Mouse (Mus musculus) v-Abl transformed pro-B cells (cell line): ENCODE measurements at regions not wholly inside any gene's neighbourhood (a gene's known extent, or its start where the extent isn't known, plus 50 kb on each side); places are given as distances from the start of the nearest gene placed in this dataset.

Experiments used
- in situ Hi-C, 2 experiments: fragments of 400-800 bp; cut with MboI; formaldehyde crosslinking; loops; one replicate each; pipeline ENCODE4 v1.15.1; 2025; ENCODE audit not compliant: unreplicated experiment in 2 of 2

DNA sequence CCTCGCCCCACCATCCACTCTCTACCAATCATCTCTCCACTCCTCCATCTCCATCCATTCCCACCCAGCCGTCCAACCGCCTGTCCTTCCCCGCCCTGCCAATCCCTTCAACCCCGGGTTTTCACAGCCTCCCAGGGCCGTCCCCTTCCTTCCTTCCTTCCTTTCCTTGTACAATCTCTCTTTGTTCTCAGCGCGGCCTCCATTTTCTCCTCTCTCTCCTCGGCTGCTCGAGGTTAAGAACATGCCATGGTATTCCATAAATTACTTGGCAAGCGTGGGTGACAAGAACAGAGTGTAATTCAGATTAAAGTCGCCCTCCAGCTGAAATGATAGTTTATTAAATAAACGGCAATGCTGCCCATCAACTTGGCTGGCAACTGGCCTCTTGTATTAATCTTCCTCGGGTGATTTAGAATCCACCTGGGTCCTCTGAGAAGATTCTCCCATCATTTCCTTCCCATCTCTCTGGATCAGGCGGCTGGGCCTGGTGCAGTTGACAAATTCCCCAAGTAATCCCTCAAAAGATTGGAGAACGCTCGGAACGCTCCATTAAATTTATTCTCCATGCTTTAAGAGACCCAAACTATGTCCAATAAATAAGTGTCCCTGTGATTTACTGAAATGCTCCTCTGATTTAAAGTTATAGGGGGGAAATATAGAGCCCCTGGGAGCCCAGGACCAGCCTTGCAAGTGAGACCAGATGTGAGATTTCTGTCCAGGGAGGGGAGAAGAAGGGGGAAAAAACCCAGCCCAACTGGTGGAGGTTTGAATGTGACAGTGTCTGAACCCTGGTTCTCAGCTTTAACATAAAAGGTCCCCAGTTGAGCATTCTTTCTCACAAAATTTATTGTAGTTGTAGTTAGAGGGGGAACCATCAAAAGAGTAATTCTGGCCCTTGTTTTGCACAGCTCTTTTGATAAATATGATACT, 125.0 kb upstream of the Zfp703 start:
- in situ Hi-C loops = no loop called here

DNA sequence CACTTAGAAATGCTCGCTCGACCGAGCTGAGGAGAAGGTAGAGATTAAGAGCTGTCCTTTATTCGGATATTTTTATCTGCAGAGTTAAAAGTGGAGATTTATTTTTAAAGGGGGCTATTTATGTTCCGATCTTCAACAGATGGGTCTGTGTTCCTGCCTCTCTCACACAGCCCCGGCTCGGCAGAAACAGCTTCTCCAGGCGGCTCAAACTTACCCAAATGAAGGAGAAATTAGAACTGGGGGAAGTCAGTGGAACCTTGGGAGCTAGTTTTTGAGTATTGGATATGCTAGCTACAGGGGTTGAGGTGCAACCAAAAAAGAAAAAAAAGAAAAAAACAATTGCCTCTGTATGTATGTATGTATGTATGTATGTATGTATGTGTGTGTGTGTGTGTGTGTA, 124.2 kb upstream of the Zfp703 start:
- in situ Hi-C loops = no loop called here

DNA sequence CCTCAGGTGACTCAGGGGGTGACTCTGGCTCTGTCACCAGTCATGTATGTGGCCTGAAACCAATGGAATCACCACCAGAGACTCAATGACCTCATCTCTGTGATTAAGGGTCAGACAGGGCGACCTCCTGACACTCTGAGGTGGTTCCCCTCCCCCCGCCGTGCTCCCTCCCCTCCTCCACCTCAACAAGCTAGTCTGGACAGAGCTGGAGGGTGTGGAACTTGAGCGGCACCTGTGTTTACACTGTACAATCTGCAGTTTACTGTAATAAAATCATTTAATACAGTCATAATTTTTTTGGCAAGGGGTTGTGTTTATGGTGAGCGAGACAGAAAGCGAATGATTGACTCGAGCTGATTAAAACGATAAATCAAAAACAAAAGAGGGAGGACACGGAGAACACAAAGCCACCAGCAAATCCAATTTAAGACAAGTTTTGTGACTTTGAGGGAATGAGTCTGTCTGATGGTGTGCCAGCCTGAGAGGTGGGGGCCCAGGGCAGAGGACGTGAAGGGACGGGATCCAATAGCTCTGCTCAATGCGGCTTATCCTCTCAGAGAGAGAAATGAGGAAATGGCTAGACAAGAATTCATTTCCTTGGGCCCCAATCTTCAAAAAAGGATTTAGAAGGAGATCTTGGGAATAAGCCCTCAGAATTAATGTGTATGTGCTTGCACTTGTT, 122.4 kb upstream of the Zfp703 start:
- in situ Hi-C loops = no loop called here

DNA sequence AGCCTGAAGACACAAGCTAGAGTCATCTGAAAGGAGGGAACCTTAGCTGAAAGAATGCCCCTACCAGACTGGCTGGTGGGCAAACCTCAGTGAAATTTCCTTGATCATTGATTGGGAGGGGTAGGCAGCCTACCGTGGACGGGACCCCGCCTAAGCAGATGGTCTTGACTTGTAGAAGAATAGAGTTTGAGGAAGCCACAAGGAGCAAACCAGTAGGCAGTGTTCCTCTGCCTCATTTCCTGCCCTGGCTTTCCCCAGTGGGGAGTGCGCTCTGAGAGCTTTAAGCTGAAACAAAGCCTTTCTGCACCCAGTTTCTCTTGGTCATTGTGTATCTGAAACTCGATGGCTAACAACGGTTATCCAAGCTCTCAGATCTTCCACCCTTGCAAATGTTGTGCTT, 121.9 kb upstream of the Zfp703 start:
- in situ Hi-C loops = no loop called here

DNA sequence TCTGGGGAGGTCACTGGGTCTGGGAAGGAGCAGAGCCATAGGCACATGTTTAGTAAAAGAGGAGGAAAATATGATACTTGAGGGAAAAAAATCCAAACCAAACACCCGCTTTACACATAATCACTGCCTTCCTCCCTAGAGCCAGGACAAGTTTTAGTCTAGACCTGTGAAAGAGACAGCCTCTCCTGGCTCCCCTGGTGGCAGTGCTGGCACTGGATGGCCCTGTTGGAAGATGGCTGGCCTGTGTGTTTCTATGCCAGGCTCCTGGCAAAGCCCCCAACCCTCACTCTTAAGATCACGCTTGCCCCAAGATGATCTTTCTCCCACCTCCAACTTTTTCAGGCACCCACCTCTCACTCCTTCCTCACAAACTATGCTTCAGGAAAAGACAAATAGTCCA, 112.6 kb upstream of the Zfp703 start:
- in situ Hi-C loops = no loop called here

DNA sequence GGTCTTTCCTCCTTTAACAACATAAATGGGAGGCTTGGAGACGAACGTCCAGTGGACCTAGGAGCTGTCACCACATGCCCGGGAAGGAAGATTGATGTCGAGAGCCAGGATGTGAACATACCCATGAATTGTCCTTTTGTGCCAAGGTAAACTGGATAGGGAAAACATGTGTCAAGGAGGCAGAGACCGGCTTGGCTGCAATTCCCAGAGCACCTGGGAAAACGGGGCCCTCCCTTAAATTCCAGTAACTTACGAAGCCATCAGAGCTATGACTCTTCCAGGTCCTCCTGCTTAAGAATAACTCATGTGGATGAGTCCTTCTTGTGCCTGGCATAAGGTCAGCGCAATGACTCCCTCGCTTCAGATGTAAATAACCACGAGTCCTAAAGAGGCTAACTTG, 112.2 kb upstream of the Zfp703 start:
- in situ Hi-C loops = no loop called here

DNA sequence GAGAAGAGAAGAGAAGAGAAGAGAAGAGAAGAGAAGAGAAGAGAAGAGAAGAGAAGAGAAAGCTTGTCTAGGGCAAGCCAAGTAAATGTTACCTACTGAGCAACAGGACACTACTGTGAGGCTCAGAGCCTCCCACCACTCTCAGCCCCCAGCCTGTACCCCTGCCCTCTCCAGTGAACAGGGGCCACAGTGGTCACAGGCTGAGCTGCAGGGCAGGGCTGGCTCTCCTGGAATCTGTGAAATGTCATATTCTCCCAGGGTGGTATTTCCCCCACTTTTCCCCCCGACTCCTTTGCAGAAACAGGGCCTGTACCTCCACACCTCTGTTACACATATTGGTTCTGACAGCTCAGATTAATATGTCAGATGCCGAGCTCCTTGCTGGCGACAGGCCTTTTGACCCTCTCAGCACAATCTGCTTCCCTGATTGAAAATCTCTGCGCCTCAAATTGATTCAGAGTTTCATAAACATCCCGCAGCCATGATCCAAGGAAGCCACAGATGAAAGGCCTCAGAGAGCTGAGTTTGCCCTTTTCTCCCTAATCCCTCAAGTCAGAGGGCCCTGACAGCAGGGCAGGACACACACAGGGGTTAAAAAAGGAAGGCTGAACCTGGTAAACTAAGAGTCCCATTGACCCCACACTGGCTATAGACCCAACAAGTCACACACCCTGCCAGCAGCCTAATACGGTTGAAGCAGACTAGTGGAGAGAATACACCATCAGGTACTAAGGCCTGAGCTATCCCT, 108.8 kb upstream of the Zfp703 start:
- in situ Hi-C loops = no loop called here

DNA sequence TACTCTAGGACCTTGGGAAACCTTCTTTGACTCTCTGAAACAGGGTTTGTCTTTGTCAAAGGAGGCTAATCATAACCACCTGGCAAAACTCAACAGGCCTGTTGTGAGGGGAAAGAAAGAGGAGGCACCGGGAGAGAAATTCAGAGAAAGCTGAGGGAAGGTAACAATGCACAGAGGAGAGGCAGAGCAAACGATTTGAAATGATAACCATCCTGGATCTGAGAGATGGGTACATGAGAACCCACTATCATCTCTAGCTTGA, 108.3 kb upstream of the Zfp703 start:
- in situ Hi-C loops = no loop called here

DNA sequence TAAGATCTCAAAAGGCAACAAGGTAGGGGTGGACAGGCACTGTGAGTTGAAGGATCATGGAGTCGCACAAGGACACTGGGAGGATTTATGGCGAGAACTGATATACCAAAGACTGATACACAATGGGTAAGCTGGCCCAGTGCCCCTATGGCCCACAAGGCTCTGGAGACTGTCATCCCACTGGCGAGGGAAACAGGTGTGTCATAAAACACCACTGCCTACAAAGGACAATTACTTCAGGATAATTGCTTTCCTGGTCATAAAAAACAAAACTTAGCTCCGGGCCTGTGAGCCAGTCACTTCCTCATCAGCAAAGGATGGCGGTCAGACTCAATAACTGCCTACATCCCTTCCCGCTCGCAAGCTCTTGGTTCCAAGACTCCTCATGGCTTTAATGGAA, 105.3 kb upstream of the Zfp703 start:
- in situ Hi-C loops = no loop called here

DNA sequence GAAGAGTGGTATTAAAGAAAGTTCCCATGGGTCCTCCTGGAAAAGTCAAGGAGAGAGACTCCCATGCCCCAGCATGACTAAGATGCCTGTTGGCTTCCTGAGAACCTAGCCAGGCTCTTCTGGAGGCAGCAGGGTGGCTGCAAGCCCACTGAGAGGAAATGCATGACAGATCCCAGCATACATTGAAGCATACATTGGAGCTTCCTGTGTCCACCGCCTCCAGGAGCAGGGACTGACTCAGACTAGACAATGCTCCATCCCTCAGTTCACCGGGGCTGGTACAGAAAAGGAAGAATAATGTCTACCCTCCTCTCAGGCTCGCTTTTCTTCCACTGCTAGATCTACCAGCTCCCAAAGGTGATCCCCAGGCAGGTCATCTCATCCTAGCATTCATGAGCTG, 104.7 kb upstream of the Zfp703 start:
- in situ Hi-C loops = no loop called here

DNA sequence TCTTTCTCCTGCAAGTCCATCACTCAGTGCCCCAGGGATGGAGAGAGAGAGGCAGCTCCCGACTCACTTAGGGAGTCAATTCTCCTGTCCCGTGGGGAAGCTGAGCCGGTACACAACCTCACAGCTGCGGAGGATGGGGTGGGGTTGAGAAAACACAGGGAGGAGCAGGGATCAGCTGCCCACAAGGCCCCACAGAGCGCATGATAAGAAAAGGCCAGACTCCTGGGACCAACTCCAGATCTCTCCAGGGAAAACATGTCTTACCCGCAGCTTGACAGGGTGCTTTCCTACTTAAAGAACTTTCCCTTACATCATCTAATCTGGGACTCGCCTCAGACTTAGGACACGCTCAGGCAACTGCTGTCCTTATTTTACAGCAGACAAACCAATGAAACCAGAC, 104.3 kb upstream of the Zfp703 start:
- in situ Hi-C loops = no loop called here

DNA sequence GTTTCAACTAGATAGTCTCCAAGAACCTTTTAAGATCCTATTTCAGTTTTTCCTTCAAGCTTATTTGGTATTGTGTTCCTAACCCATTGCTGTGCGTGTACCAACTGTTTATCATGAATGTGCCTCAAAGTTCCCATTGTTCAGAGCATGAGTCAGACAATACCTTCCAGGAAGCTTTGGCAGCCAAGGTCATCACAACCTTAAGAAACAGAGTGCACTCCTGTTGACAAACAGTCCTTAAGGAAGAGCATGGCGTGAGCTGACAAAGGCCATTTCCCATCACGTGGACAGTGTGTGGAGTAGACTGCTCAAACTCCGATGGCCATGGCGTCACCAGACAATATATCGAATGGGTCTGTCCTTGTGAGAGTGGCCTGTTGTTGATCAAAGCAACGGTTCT, 96.9 kb upstream of the Zfp703 start:
- in situ Hi-C loops = no loop called here

DNA sequence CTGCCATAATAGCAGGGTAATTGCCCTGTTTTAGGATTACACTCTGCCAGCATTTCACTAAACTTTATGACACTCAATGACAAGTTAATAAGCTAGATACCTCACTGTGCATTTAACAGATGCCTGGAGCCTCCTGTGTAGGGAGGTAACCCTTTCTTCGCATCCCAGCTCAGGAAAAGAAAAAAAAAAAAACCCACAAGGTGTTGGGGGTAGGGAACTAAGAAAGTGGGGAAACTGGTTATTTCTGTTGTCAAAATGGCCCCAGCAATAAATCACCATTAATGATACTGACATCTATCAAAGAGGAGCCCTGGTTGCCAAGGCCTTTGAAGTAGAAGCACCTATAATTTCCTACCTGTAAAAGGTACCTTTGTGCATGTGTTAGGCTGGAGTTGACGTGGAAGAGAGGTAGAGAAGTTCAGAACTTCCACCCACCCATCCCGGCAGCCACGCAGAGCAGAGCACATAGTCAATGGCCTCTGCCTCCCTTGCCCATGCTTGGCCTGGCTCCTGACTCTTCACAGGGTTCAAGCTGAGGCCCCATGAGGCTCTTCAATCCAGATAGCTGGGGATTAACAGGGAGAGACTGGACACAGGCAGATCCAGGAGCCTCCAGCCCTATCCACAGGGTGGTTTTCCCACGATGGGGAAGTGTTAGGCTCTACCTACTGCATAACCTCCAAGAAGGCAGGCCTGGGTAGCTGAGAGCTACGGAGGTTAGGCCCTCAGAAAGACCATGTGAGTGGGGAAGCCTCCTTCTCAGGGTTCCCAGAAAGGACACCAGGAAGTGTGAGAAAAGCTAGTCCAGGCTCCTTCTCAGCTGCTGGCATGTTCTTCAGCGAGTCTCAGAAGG, 95.6 kb upstream of the Zfp703 start:
- in situ Hi-C loops = no loop called here

DNA sequence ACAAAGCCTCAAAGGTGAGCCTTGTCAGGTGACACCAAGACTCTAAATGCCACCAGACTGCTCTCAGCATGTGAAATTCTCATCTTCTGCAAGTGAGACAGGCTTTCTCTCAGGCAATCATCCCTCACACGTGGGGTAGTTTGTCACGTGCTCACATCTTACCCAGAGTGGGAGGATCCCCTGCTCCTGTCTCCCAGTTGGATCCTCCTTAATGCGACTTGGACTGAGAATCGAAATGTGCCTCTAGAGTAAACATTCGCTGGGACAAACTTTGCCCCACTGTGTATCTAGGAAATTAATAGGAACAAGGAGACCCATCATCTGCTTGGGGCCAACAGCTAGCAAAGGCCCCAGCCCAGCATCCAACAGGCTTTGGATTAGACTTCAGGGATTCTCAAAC, 94.5 kb upstream of the Zfp703 start:
- in situ Hi-C loops = no loop called here

DNA sequence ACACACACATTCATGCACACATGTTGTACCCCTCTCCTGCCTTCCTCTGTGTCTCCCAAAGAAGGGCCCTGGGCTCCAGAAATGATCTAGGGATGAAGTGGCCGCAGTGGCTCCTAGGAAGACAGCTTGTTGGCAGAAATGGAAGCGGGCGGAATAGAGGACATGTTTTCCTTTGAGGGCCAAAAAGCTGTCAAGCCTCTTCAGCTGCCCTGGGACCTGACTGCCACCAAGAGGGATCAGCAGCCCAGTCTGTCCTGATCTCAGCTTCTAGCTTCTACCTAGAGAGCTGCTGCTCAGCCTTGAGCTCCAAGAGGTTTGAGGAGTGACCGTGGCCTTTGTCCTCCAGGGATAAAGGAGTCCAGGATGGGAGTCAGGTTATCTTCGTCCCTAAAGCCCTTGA, 93.8 kb upstream of the Zfp703 start:
- in situ Hi-C loops = no loop called here

DNA sequence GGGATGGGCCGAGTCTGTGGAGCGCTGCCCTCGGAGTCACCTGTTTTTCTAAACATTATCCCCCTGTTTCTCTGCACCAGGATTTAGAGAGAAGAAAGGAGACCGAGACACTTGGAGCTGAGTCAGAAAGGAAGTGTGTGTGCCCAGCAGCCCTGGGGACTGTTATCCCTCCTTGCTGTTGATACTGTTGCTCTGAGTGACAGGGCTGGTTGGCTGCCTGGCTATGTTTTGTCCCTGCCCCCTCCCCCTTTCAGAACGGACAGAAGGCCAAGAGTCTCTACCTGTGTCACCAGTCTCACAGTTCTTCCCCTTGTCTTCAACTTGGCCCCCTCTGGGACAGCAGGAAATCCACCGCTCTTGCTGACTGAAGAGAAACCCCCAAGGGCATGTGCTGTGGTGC, 93.4 kb upstream of the Zfp703 start:
- in situ Hi-C loops = no loop called here

DNA sequence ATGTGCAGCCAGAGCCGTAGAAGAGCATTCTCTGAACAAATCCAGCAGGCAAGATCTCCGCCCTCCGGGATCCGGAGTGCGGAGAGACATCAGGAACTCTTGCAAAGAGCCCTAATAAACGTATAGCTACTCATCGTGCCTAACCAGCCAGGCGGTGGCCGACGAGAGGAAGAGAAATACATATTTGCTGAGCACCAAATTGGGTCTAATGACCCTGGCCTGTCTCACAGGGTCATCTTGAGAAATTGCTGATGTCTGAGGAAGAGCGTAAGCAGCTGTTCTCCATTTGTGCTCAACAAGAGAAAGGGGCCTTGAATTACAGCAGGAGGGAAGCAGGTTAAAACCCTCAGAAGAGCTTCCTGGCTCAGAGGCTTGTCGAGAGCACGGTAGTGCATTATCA, 92.8 kb upstream of the Zfp703 start:
- in situ Hi-C loops = no loop called here

DNA sequence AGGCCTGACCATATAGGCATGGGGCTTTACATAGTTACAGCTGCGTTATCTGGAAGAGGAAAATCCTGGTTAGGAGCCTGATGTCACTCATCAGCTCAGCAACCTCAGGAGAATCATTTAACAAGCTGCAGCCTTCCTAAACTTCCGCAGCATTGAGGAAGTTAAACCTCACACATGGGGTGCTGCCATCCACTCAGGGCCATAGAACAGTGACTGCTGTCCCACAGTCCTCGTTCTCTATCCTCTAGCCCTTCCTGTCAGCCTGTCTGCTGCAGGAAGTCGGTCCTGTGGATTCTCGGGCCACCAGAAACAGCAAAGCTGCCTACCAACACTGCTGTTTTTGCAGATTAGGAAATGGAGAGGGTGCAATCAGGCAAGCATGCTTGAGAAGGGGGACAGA, 91.8 kb upstream of the Zfp703 start:
- in situ Hi-C loops = no loop called here

DNA sequence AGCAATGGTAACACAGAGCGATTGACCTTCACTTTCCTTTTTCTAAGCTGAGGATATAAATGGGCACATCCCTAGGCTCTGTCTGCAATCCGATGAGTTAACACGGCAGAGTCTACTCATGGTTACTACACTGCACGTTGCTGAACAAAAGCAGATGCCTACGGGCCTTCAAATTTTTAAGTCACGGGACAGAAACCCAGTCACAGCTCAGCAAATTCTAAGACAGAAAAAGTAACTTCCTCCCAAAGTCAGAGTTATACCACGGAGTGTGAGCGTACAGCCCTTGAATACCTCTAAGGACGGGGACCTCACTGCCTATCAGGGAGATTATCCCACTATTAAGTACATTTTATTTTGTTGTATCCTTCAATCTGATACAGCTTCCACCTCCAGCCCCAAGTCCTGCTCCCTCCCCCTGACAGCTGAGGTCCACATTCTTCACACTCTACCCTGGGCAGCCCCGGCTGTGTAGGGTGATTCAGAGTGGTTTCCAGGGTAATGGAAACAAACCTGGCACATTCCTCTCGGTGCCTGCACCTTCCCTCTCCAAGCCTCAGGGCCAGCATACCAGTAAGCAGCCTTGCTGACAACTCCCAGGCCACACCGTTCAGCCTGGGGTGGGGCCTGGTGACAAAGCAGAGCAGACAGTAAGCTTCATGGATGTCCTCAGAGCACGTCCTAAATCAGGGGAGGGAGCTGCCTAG, 90.2 kb upstream of the Zfp703 start:
- in situ Hi-C loops = no loop called here

DNA sequence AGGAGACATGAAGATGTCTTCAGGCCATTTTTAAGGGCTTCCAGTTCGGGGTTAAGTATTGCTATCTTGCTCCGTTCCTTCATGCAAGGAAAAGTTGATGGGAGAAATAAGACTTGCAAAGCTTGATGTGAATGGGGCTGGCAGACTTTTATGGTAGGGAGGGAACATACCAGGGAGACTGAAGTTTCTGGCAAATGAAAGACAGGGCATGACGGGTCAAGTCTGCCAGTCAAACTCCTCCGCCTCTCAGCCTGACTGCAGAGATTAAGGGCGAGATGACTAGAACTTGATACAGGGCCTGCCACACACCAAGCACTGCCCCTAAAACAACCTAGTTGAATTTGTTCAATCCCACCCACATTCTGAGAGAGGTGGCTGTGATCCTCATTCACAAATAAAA, 89.6 kb upstream of the Zfp703 start:
- in situ Hi-C loops = no loop called here
